Mouse (Mus musculus) adrenal gland, adult 18-20 months (tissue): Measurements from ENCODE around the gene Gm11733. TPM values are rescaled to one million over a fixed set of nuclear protein-coding genes. Genes with fewer than 3 reads are reported as not detected.

Experiments
- DNase-seq, 2 experiments: peaks; one replicate each; pipeline ENCODE4 v3.0.0; 2021 to 2022; ENCODE audit warnings: low spot score in 2 of 2
- total RNA-seq, 2 experiments: library from RNA; stranded (reverse); gene quantifications; 1 replicate in 1 of 2; 2 replicates in 1 of 2; pipeline ENCODE4 v1.2.3; 2021

The Gm11733 gene
- total RNA-seq, 2 experiments from 2014 or later: not detected

GRCm38 (mm10) chr11:117476554-117477107 is 7.5 kb upstream of the Gm11733 start:
- no peak for DNase-seq

- DNase-seq: no peak
Measured at GRCm38 (mm10) chr11:117478271-117479006, 5.7 kb upstream of the Gm11733 start.

- DNase-seq: no peak
Measured at GRCm38 (mm10) chr11:117479007-117479719, 5.0 kb upstream of the Gm11733 start.

GRCm38 (mm10) chr11:117479746-117480145 is 4.4 kb upstream of the Gm11733 start:
- DNase-seq: no peak

- DNase-seq: no peak
Measured at GRCm38 (mm10) chr11:117482300-117482676, 1.9 kb upstream of the Gm11733 start.

- DNase-seq: peak; percentile 76
Measured at GRCm38 (mm10) chr11:117482677-117483511, 1.3 kb upstream of the Gm11733 start.

GRCm38 (mm10) chr11:117491408-117492208 is 7.4 kb downstream of the Gm11733 start:
- DNase-seq: no peak

- no peak for DNase-seq
Measured at GRCm38 (mm10) chr11:117492209-117492505, 8.0 kb downstream of the Gm11733 start.

- DNase-seq: no peak
Measured at GRCm38 (mm10) chr11:117496812-117497211, 12.6 kb downstream of the Gm11733 start.

GRCm38 (mm10) chr11:117497256-117498136 is 13.3 kb downstream of the Gm11733 start:
- DNase-seq: no peak

GRCm38 (mm10) chr11:117498137-117498511 is 14.0 kb downstream of the Gm11733 start:
- no peak for DNase-seq

- no peak for DNase-seq
Measured at GRCm38 (mm10) chr11:117508972-117509371, 24.8 kb downstream of the Gm11733 start.

- DNase-seq: no peak
Measured at GRCm38 (mm10) chr11:117515718-117516421, 31.7 kb downstream of the Gm11733 start.

- no peak for DNase-seq
Measured at GRCm38 (mm10) chr11:117516422-117516796, 32.2 kb downstream of the Gm11733 start.

- DNase-seq: no peak
Measured at GRCm38 (mm10) chr11:117521906-117522780, 38.0 kb downstream of the Gm11733 start.

GRCm38 (mm10) chr11:117522879-117523519 is 38.8 kb downstream of the Gm11733 start:
- peak; percentile 41 to 49 for DNase-seq

GRCm38 (mm10) chr11:117525606-117526349 is 41.6 kb downstream of the Gm11733 start:
- DNase-seq: no peak
